Mouse (Mus musculus): ENCODE results near the gene Fbxo9. TPM values are rescaled to one million over a fixed set of nuclear protein-coding genes. Genes with fewer than 3 reads are reported as not detected.
A peak's percentile ranks its signal among the peaks of the same experiment; 100 is the strongest.
"Not testable (repeated sequence)": the region's sequence is repeated elsewhere in the genome, so short reads cannot be mapped to it uniquely, and the experiment has no call there.

Fbxo9 gene
- polyA plus RNA-seq, 1 experiment from 2014 or later = 56.9 TPM

- Histone ChIP-seq H3K4me2 (ENCODE audit: low read length) (no peak overlapping the region), H3K9ac (replicated peaks; ENCODE audit: low read depth, low read length) (no peak overlapping the region), H3K9me3 (ENCODE audit: control insufficient read depth, low read length) (no peaks in the 10 kb centered on the region), H3K36me3 (ENCODE audit: control insufficient read depth, insufficient read depth) (peaks cover 36% of the 10 kb centered on the region), H3K27ac (ENCODE audit: low read length) (no peak overlapping the region), H3K4me3 (replicated peaks; ENCODE audit: low read length) (no peak overlapping the region), H3K4me1 (replicated peaks; ENCODE audit: control insufficient read depth, insufficient read depth, low read length) (no peaks in the 10 kb centered on the region), H3K27me3 (replicated peaks; ENCODE audit: control insufficient read depth, insufficient read depth, low read length) (no peaks in the 10 kb centered on the region)
- ATAC-seq = no peak
- 92% methylated on average over 4 of the region's 4 CpGs for WGBS
Observed at GRCm38 (mm10) chr9:78084341-78084740, 24.5 kb downstream of the Fbxo9 start.

- Histone ChIP-seq H3K4me2 (ENCODE audit: low read length) (no peak overlapping the region), H3K9ac (replicated peaks; ENCODE audit: low read depth, low read length) (no peak overlapping the region), H3K4me1 (replicated peaks; ENCODE audit: control insufficient read depth, insufficient read depth, low read length) (no peaks in the 10 kb centered on the region), H3K27me3 (replicated peaks; ENCODE audit: control insufficient read depth, insufficient read depth, low read length) (no peaks in the 10 kb centered on the region), H3K9me3 (ENCODE audit: control insufficient read depth, low read length) (no peaks in the 10 kb centered on the region), H3K36me3 (ENCODE audit: control insufficient read depth, insufficient read depth) (peaks cover 33% of the 10 kb centered on the region), H3K4me3 (replicated peaks; ENCODE audit: low read length) (no peak overlapping the region), H3K27ac (ENCODE audit: low read length) (no peak overlapping the region)
- no peak for ATAC-seq
- WGBS = 72% methylated on average over 7 of the region's 7 CpGs
Observed at GRCm38 (mm10) chr9:78081835-78082234, 27.0 kb downstream of the Fbxo9 start.

- Histone ChIP-seq H3K27ac (ENCODE audit: low read length) (no peak overlapping the region), H3K4me3 (replicated peaks; ENCODE audit: low read length) (no peak overlapping the region), H3K9ac (replicated peaks; ENCODE audit: low read depth, low read length) (no peak overlapping the region), H3K9me3 (ENCODE audit: control insufficient read depth, low read length) (no peaks in the 10 kb centered on the region), H3K36me3 (ENCODE audit: control insufficient read depth, insufficient read depth) (peaks cover 15% of the 10 kb centered on the region), H3K27me3 (replicated peaks; ENCODE audit: control insufficient read depth, insufficient read depth, low read length) (no peaks in the 10 kb centered on the region), H3K4me1 (replicated peaks; ENCODE audit: control insufficient read depth, insufficient read depth, low read length) (no peaks in the 10 kb centered on the region), H3K4me2 (ENCODE audit: low read length) (no peak overlapping the region)
- 35% methylated on average over 2 of the region's 2 CpGs for WGBS
- ATAC-seq = peak; percentile 38; the same call in 1 of the 2 replicates
Observed at GRCm38 (mm10) chr9:78078240-78078639, 30.6 kb downstream of the Fbxo9 start.

- no peak overlapping the region for H3K4me2 ChIP-seq (ENCODE audit: low read length)
- H3K9ac ChIP-seq (replicated peaks; ENCODE audit: low read depth, low read length) = no peak overlapping the region
- H3K9me3 ChIP-seq (ENCODE audit: control insufficient read depth, low read length) = no peaks in the 10 kb centered on the region
- H3K36me3 ChIP-seq (ENCODE audit: control insufficient read depth, insufficient read depth) = no peaks in the 10 kb centered on the region
- WGBS = 96% methylated on average over 3 of the region's 3 CpGs
- H3K4me3 ChIP-seq (replicated peaks; ENCODE audit: low read length) = no peak overlapping the region
- no peak overlapping the region for H3K27ac ChIP-seq (ENCODE audit: low read length)
- ATAC-seq = no peak
- no peaks in the 10 kb centered on the region for H3K4me1 ChIP-seq (replicated peaks; ENCODE audit: control insufficient read depth, insufficient read depth, low read length)
- no peaks in the 10 kb centered on the region for H3K27me3 ChIP-seq (replicated peaks; ENCODE audit: control insufficient read depth, insufficient read depth, low read length)
Observed at GRCm38 (mm10) chr9:78075256-78075655, 33.6 kb downstream of the Fbxo9 start.

- Histone ChIP-seq H3K27me3 (replicated peaks; ENCODE audit: control insufficient read depth, insufficient read depth, low read length) (no peaks in the 10 kb centered on the region), H3K36me3 (ENCODE audit: control insufficient read depth, insufficient read depth) (no peaks in the 10 kb centered on the region), H3K9ac (replicated peaks; ENCODE audit: low read depth, low read length) (no peak overlapping the region), H3K27ac (ENCODE audit: low read length) (no peak overlapping the region), H3K4me2 (ENCODE audit: low read length) (no peak overlapping the region), H3K4me1 (replicated peaks; ENCODE audit: control insufficient read depth, insufficient read depth, low read length) (no peaks in the 10 kb centered on the region), H3K4me3 (replicated peaks; ENCODE audit: low read length) (no peak overlapping the region), H3K9me3 (ENCODE audit: control insufficient read depth, low read length) (no peaks in the 10 kb centered on the region)
- WGBS = 90% methylated on average over 13 of the region's 13 CpGs
- no peak for ATAC-seq
Observed at GRCm38 (mm10) chr9:78073713-78074340, 35.0 kb downstream of the Fbxo9 start.

GRCm38 (mm10) chr9:78073291-78073690, 35.6 kb downstream of the Fbxo9 start:
- not testable (repeated sequence) for H3K4me3 ChIP-seq (replicated peaks; ENCODE audit: low read length); H3K9ac ChIP-seq (replicated peaks; ENCODE audit: low read depth, low read length); ATAC-seq; H3K36me3 ChIP-seq (ENCODE audit: control insufficient read depth, insufficient read depth); H3K27me3 ChIP-seq (replicated peaks; ENCODE audit: control insufficient read depth, insufficient read depth, low read length); H3K4me2 ChIP-seq (ENCODE audit: low read length); H3K27ac ChIP-seq (ENCODE audit: low read length); H3K4me1 ChIP-seq (replicated peaks; ENCODE audit: control insufficient read depth, insufficient read depth, low read length); H3K9me3 ChIP-seq (ENCODE audit: control insufficient read depth, low read length)
- 89% methylated on average over 3 of the region's 3 CpGs for WGBS

- Histone ChIP-seq H3K27me3 (replicated peaks; ENCODE audit: control insufficient read depth, insufficient read depth, low read length) (no peaks in the 10 kb centered on the region), H3K27ac (ENCODE audit: low read length) (no peak overlapping the region), H3K4me1 (replicated peaks; ENCODE audit: control insufficient read depth, insufficient read depth, low read length) (no peaks in the 10 kb centered on the region), H3K4me3 (replicated peaks; ENCODE audit: low read length) (no peak overlapping the region), H3K36me3 (ENCODE audit: control insufficient read depth, insufficient read depth) (no peaks in the 10 kb centered on the region), H3K4me2 (ENCODE audit: low read length) (no peak overlapping the region), H3K9me3 (ENCODE audit: control insufficient read depth, low read length) (no peaks in the 10 kb centered on the region), H3K9ac (replicated peaks; ENCODE audit: low read depth, low read length) (no peak overlapping the region)
- WGBS = 90% methylated on average over 4 of the region's 4 CpGs
- ATAC-seq = no peak
Observed at GRCm38 (mm10) chr9:78071626-78072025, 37.2 kb downstream of the Fbxo9 start.

GRCm38 (mm10) chr9:78070496-78070895, 38.4 kb downstream of the Fbxo9 start:
- no peak overlapping the region for H3K27ac ChIP-seq (ENCODE audit: low read length)
- no peaks in the 10 kb centered on the region for H3K36me3 ChIP-seq (ENCODE audit: control insufficient read depth, insufficient read depth)
- H3K4me3 ChIP-seq (replicated peaks; ENCODE audit: low read length) = no peak overlapping the region
- H3K9ac ChIP-seq (replicated peaks; ENCODE audit: low read depth, low read length) = no peak overlapping the region
- H3K4me1 ChIP-seq (replicated peaks; ENCODE audit: control insufficient read depth, insufficient read depth, low read length) = no peaks in the 10 kb centered on the region
- no peaks in the 10 kb centered on the region for H3K27me3 ChIP-seq (replicated peaks; ENCODE audit: control insufficient read depth, insufficient read depth, low read length)
- no peak overlapping the region for H3K4me2 ChIP-seq (ENCODE audit: low read length)
- no peaks in the 10 kb centered on the region for H3K9me3 ChIP-seq (ENCODE audit: control insufficient read depth, low read length)
- ATAC-seq = no peak
- 77% methylated on average over 5 of the region's 5 CpGs for WGBS

GRCm38 (mm10) chr9:78064121-78064520, 44.7 kb downstream of the Fbxo9 start:
- no peaks in the 10 kb centered on the region for H3K27me3 ChIP-seq (replicated peaks; ENCODE audit: control insufficient read depth, insufficient read depth, low read length)
- H3K27ac ChIP-seq (ENCODE audit: low read length) = no peak overlapping the region
- no peak overlapping the region for H3K4me2 ChIP-seq (ENCODE audit: low read length)
- WGBS = 79% methylated on average over 10 of the region's 10 CpGs
- H3K9ac ChIP-seq (replicated peaks; ENCODE audit: low read depth, low read length) = no peak overlapping the region
- no peak for ATAC-seq
- no peaks in the 10 kb centered on the region for H3K4me1 ChIP-seq (replicated peaks; ENCODE audit: control insufficient read depth, insufficient read depth, low read length)
- H3K4me3 ChIP-seq (replicated peaks; ENCODE audit: low read length) = no peak overlapping the region
- H3K36me3 ChIP-seq (ENCODE audit: control insufficient read depth, insufficient read depth) = no peaks in the 10 kb centered on the region
- H3K9me3 ChIP-seq (ENCODE audit: control insufficient read depth, low read length) = no peaks in the 10 kb centered on the region

- ATAC-seq = no peak
Observed at GRCm38 (mm10) chr9:78062392-78062791, 46.5 kb downstream of the Fbxo9 start.

More at GRCm38 (mm10) chr9:78062392-78062791, 46.5 kb downstream of the Fbxo9 start:
- no peak overlapping the region for H3K27ac ChIP-seq (ENCODE audit: low read length)
- H3K4me1 ChIP-seq (replicated peaks; ENCODE audit: control insufficient read depth, insufficient read depth, low read length) = no peaks in the 10 kb centered on the region
- WGBS = 82% methylated on average over 9 of the region's 9 CpGs
- no peak overlapping the region for H3K4me2 ChIP-seq (ENCODE audit: low read length)
- H3K9me3 ChIP-seq (ENCODE audit: control insufficient read depth, low read length) = no peaks in the 10 kb centered on the region
- H3K9ac ChIP-seq (replicated peaks; ENCODE audit: low read depth, low read length) = no peak overlapping the region
- no peak overlapping the region for H3K4me3 ChIP-seq (replicated peaks; ENCODE audit: low read length)
- no peaks in the 10 kb centered on the region for H3K27me3 ChIP-seq (replicated peaks; ENCODE audit: control insufficient read depth, insufficient read depth, low read length)
- H3K36me3 ChIP-seq (ENCODE audit: control insufficient read depth, insufficient read depth) = no peaks in the 10 kb centered on the region

All from forebrain, embryonic 16.5 days (tissue).